Mouse (Mus musculus) neural tube, embryonic 12.5 days (tissue): ENCODE results near the gene Mt4. TPM values are rescaled to one million over a fixed set of nuclear protein-coding genes. Genes with fewer than 3 reads are reported as not detected.
"Not testable (repeated sequence)": the region's sequence is repeated elsewhere in the genome, so short reads cannot be mapped to it uniquely, and the experiment has no call there.

Experiments used
- ATAC-seq: fragments of 200-750 bp; cut with Nextera tagmentation; 2 replicates; pipeline ENCODE4 v1.8.0; 2017; ENCODE audit warnings: low read depth, mild to moderate bottlenecking, moderate TSS enrichment, moderate library complexity; ENCODE audit not compliant: low FRiP score
- H3K27ac ChIP-seq: fragments of 300-500 bp; sonication (generic); 2 replicates; pipeline ENCODE4 v1.5.1; 2016
- H3K27me3 ChIP-seq: fragments of 300-500 bp; sonication (generic); replicated peaks from 2 replicates; pipeline ENCODE4 v1.6.1; 2016; ENCODE audit warnings: mild to moderate bottlenecking
- H3K36me3 ChIP-seq: fragments of 300-500 bp; sonication (generic); 2 replicates; pipeline ENCODE4 v1.6.1; 2016; ENCODE audit warnings: mild to moderate bottlenecking
- H3K4me1 ChIP-seq: fragments of 300-500 bp; sonication (generic); 2 replicates; pipeline ENCODE4 v1.6.1; 2016
- H3K4me2 ChIP-seq: fragments of 300-500 bp; sonication (generic); replicated peaks from 2 replicates; pipeline ENCODE4 v1.6.1; 2016; ENCODE audit warnings: mild to moderate bottlenecking
- H3K4me3 ChIP-seq: fragments of 300-500 bp; sonication (generic); 2 replicates; pipeline ENCODE4 v1.5.1; 2016
- H3K9ac ChIP-seq: fragments of 300-500 bp; sonication (generic); 2 replicates; pipeline ENCODE4 v1.6.1; 2016; ENCODE audit warnings: mild to moderate bottlenecking
- H3K9me3 ChIP-seq: fragments of 300-500 bp; sonication (generic); 2 replicates; pipeline ENCODE4 v1.6.1; 2016; ENCODE audit warnings: mild to moderate bottlenecking
- WGBS: fragments of 180-500 bp; shearing (Covaris S2); methylation state at CpG from one replicate; pipeline ENCODE4 v1.1.7; 2016; 5-methylcytosine and 5-hydroxymethylcytosine counted together
- polyA plus RNA-seq: library from polyadenylated mRNA; unstranded; fragments of >200 nt; fragmentation: Nextera tagmentation; extraction: Ambion mirVana; gene quantifications from 2 replicates; pipeline ENCODE4 v1.2.1, GENCODE M21; 2016

The Mt4 gene
- polyA plus RNA-seq, 1 experiment from 2014 or later, result not detected

DNA sequence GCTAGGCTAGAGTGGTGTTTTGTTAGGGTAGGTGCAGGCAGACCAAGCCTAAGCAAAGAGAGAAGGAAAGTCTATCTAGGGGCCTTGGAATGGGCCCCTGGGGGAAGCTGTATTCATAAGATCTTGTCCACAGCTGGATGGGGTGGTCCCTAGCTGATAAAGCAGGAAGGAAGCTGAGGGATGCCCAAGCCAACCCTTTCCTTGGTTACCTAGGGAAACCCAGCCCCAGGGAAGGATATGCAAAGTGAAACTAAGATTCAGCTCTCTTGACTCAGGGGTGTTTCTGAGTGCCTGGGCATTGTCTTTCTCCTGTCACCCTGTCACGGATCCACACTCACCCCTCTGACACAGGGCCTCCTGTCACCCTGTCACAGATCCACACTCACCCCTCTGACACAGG, 23.6 kb upstream of the Mt4 start:
- Histone ChIP-seq H3K4me1 (0 out of 2 replicates have a peak, but pooled peaks cover under 1% of the 10 kb centered on the region), H3K36me3 (no peaks in the 10 kb centered on the region), H3K27me3 (0 out of 2 replicates have a peak, but pooled peaks cover 3% of the 10 kb centered on the region), H3K9me3 (no peaks in the 10 kb centered on the region), H3K27ac (no peak overlapping the region), H3K4me3 (no peak overlapping the region), H3K4me2 (no peak overlapping the region), H3K9ac (no peak overlapping the region)
- ATAC-seq, result no peak
- whole genome bisulfite sequencing, result 52% methylated on average over 1 of the region's 1 CpGs

DNA sequence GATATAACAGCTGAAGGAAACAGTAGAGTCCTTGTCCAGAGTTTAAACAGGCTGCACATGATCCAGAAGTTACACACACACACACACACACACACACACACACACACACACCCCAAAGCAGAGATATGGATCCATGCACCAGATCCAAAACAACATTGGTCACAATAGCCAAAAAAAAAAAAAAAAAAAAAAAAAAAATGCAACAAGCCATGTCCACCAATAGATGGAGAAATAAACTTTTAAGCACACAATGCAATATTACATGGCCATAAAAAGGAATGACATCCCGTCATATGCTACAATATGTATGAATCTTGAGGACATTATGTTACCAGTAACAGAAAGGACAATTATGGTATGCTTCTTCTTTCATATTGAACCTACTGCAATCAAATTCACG, 23.0 kb upstream of the Mt4 start:
- H3K4me3 ChIP-seq, result no peak overlapping the region
- H3K9me3 ChIP-seq, result no peaks in the 10 kb centered on the region
- H3K4me2 ChIP-seq, result no peak overlapping the region
- peaks cover 5% of the 10 kb centered on the region; the same call in 1 of the 2 replicates for H3K4me1 ChIP-seq
- no peaks in the 10 kb centered on the region for H3K36me3 ChIP-seq
- no peak overlapping the region for H3K9ac ChIP-seq
- 77% methylated on average over 2 of the region's 2 CpGs for WGBS
- H3K27me3 ChIP-seq, result 0 out of 2 replicates have a peak, but pooled peaks cover 3% of the 10 kb centered on the region
- no peak overlapping the region for H3K27ac ChIP-seq
- no peak for ATAC-seq

DNA sequence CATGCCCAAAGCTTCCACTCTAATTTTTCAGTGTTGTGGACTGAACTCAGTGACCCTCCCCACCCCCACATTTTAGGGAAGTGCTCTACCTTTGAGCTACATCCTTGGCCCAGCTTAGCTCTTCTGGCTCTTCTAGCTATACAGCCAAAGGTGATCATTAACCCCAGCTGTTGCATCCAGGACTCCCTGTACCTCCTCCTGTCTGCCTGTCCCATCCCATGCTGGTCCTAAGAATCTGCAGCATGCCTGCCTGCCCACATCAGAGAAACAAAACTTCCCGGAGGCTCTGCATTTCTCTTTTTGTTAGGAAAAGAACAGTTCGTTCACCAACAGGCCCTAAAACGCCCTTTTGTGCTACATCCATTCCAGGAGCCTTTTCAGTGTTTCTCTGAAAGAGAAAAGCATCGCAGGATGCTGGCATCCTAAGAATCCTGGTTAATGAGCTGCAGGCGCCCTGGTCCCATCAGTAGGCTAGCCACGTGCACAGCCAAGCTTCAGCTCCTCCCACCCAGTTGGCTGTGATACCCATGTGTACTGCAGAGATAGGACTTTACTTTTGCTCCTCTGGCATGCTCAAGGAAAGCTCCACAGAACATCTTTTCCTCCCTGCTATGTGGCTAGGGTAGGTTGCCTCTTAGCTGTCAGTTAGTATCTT, 18.1 kb upstream of the Mt4 start:
- Histone ChIP-seq H3K9ac (no peak overlapping the region), H3K9me3 (no peaks in the 10 kb centered on the region), H3K27ac (peak overlapping the region; percentile 72; the same call in 1 of the 2 replicates), H3K4me2 (peak overlapping the region; percentile 38), H3K36me3 (no peaks in the 10 kb centered on the region), H3K4me1 (peaks cover 24% of the 10 kb centered on the region), H3K4me3 (no peak overlapping the region), H3K27me3 (0 out of 2 replicates have a peak, but pooled peaks cover 3% of the 10 kb centered on the region)
- peak; percentile 95 for ATAC-seq
- WGBS, result under 1% methylated on average over 6 of the region's 6 CpGs

DNA sequence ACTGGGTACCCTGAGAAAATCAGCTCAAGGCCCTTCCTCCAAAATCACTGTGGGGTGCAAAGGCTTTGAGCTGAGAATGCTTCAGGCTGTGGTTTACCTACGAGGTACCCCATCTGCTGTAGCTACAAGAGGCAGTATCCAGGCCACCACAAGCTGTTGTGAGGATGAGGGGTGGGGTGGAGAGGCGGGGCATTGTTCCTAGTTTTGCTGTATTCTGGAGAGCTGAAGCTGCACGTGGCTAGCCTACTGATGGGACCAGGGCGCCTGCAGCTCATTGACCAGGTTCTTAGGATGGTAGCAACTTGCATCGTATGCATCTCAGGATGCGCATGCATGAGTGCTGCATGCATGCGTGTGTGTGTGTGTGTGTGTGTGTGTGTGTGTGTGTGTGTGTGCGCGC, 15.4 kb upstream of the Mt4 start:
- Histone ChIP-seq H3K27me3 (0 out of 2 replicates have a peak, but pooled peaks cover 3% of the 10 kb centered on the region), H3K9ac (no peak overlapping the region), H3K36me3 (no peaks in the 10 kb centered on the region), H3K4me2 (no peak overlapping the region), H3K9me3 (no peaks in the 10 kb centered on the region), H3K27ac (no peak overlapping the region), H3K4me3 (no peak overlapping the region), H3K4me1 (peaks cover 24% of the 10 kb centered on the region)
- WGBS, result 78% methylated on average over 9 of the region's 9 CpGs
- ATAC-seq, result no peak

DNA sequence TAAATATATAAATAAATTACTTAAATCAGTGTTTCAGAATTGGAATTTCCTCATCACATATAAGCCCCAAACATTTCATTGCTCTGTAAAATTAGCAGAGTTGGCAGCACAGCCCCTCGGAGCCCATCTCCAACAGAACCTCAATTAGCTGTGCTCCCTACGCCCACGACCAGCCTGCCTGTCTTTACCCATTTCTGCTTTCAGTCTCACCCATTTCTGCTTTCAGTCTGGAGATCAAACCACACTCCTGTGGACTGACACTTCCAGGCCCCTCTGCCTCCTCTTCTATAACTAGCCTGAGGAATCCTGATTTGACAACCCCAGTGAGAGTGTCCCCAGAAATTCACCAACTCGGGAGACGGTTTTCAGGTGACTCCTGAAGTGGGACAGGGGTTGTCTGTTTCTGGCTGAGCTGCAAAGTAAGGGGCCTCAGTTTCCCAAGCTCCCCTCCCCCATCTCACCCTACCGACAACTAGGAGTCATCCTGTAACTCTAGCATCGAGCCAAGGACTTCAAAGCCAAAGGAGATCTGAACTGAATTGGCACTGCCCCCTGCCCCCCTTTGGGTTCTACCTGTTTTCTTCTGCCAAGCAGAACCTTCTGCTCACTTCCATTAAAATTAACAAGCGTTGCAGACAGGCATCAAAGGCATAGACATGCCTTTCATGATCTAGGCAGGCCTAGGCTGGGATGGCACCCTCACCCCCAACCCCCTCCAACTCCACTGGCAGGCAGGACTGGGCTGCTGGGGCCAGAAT, 14.1 kb upstream of the Mt4 start:
- no peaks in the 10 kb centered on the region for H3K27me3 ChIP-seq
- H3K4me2 ChIP-seq, result no peak overlapping the region
- no peaks in the 10 kb centered on the region for H3K36me3 ChIP-seq
- no peaks in the 10 kb centered on the region for H3K9me3 ChIP-seq
- no peak overlapping the region for H3K9ac ChIP-seq
- peaks cover 24% of the 10 kb centered on the region for H3K4me1 ChIP-seq
- no peak overlapping the region for H3K27ac ChIP-seq
- H3K4me3 ChIP-seq, result no peak overlapping the region
- no peak for ATAC-seq
- 55% methylated on average over 8 of the region's 8 CpGs for WGBS

DNA sequence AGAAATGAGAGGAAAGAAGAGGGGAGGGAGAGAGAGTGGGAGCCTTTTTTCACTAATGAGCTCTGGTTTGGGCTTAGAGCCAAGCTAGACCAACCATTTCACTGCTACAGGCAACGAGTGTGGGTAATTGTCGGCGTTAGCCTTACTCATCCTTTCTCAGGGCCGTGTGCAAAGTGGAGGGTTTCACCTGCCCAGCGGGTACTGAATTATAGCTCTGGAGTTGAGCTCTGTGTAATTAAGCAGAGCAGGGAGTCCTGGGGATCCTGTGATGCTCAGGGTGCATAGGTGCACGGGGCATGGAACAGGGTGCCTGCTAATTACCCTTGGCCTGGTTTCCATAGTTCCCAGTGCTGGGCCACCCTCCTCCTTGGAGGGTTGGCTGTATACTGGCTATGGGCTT, 9.3 kb upstream of the Mt4 start:
- Histone ChIP-seq H3K27me3 (no peaks in the 10 kb centered on the region), H3K4me1 (no peaks in the 10 kb centered on the region), H3K9me3 (no peaks in the 10 kb centered on the region), H3K4me2 (no peak overlapping the region), H3K9ac (no peak overlapping the region), H3K4me3 (no peak overlapping the region), H3K36me3 (no peaks in the 10 kb centered on the region), H3K27ac (no peak overlapping the region)
- WGBS, result 75% methylated on average over 6 of the region's 6 CpGs
- no peak for ATAC-seq

DNA sequence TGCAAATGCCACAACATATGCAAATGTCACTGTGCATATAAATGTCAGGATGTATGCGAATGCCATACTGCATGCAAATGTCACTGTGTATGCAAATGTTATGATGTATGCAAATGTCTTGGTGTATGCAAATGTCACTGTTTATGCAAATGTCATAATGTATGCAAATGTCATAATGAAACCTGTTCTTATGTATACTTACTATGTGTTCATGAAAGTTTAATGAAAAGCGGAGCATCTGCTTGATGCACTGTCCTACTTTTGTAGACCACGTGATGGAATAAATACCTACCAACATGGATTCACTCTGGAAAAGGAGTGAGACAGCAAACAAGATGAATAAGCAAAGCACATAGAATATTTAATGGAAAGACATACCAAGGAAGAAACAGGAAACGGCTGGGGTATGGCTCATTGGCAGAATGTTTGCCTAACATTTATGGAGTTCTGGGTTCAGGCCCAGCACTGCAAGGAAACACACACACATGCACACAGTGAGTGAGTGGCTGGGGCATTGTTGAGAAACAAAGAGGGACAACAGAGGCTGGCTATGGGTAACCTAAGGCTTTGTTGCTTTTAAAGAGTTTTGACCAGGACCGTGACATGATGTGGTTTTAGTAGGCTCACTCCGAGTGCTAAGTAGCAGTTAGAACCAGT, 7.7 kb upstream of the Mt4 start:
- Histone ChIP-seq H3K27me3 (no peaks in the 10 kb centered on the region), H3K9ac (no peak overlapping the region), H3K36me3 (no peaks in the 10 kb centered on the region), H3K4me3 (no peak overlapping the region), H3K4me1 (no peaks in the 10 kb centered on the region), H3K27ac (no peak overlapping the region), H3K4me2 (no peak overlapping the region), H3K9me3 (no peaks in the 10 kb centered on the region)
- 71% methylated on average over 6 of the region's 6 CpGs for WGBS
- no peak; the same call in 1 of the 2 replicates for ATAC-seq

DNA sequence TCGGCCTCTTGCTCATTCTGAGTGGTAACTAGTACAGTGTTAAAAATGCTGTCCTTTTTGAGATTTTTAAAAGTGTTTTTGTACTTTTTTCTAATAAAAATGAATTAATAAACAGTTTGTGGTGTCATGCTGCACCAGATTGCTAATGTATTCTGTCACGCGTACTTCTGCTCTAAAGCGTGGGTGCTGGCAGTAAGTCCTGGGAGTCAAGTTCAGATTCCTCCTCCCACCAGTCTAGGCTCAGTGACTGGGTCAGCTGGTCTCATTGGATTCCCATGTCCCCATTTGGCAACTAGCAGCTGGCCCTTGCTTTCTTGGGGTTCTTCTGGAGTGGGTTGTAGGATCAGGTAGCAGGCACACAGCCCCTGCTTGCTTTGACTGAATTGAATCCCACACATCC, 6.9 kb upstream of the Mt4 start:
- no peaks in the 10 kb centered on the region for H3K9me3 ChIP-seq
- no peaks in the 10 kb centered on the region for H3K36me3 ChIP-seq
- no peaks in the 10 kb centered on the region for H3K27me3 ChIP-seq
- H3K27ac ChIP-seq, result no peak overlapping the region
- 92% methylated on average over 4 of the region's 4 CpGs for WGBS
- no peak overlapping the region for H3K9ac ChIP-seq
- no peak overlapping the region for H3K4me3 ChIP-seq
- no peak for ATAC-seq
- no peaks in the 10 kb centered on the region for H3K4me1 ChIP-seq
- H3K4me2 ChIP-seq, result no peak overlapping the region

DNA sequence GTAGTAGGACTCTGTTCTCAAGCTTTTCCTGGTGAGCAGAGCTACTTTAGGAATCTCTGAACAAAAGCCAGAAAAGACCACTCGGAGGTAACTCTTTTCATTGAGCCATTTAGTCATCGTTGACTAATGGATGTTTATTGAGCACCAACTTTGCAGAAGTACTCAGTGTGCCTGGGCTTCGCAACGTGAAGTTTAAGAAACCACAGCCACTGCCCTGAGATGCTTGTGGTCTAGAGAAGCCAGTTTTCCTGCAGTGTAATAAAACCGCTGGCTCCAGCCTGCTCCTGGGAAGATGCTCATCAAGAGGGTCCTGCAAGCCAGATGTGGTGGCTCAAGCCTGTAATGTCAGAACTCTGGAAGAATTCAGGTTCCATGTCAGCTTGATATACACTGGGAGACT, 4.9 kb upstream of the Mt4 start:
- H3K36me3 ChIP-seq, result no peaks in the 10 kb centered on the region
- H3K9ac ChIP-seq, result no peak overlapping the region
- H3K4me2 ChIP-seq, result no peak overlapping the region
- no peaks in the 10 kb centered on the region for H3K4me1 ChIP-seq
- 65% methylated on average over 5 of the region's 5 CpGs for WGBS
- H3K9me3 ChIP-seq, result no peaks in the 10 kb centered on the region
- no peak overlapping the region for H3K4me3 ChIP-seq
- no peak for ATAC-seq
- H3K27me3 ChIP-seq, result no peaks in the 10 kb centered on the region
- no peak overlapping the region for H3K27ac ChIP-seq

DNA sequence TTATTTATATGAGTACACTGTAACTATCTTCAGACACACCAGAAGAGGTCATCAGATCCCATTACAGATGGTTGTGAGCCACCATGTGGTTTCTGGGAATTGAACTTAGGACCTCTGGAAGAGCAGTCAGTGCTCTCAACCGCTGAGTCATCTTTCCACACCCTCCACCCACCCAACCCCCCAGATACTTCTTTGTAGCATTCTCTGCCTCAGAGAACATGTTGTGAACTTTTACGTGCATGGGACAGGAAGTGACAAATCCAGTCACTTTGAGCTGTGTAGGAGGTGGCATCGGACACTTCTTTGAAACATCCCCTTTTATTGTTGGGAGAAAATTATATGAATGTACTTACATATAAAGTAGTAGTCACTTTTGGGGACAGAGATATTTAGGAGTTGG, 2.4 kb upstream of the Mt4 start:
- not testable (repeated sequence) for H3K27me3 ChIP-seq, H3K9me3 ChIP-seq, H3K4me3 ChIP-seq, H3K27ac ChIP-seq, H3K36me3 ChIP-seq, H3K4me1 ChIP-seq, ATAC-seq, H3K9ac ChIP-seq, H3K4me2 ChIP-seq
- 76% methylated on average over 3 of the region's 3 CpGs for WGBS

DNA sequence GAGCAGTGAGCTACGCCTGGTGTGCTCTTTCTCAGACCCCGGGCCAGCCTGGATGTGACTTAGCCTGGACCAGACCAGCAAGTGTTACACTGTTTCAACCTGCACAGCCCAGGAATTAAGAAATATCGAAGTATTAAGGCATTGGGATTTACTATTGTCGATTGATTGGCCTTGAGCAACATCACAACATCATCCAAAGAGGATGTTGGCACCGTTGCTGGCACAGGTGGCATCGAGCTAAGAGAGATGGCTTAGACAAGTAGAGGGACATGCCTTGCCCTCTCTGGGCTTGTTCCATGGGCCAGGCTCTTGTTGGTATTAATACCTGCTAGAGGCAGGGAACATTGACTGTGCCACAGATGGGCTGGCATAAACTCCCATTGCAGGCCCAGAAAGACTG, 1.4 kb upstream of the Mt4 start:
- Histone ChIP-seq H3K36me3 (no peaks in the 10 kb centered on the region), H3K9ac (no peak overlapping the region), H3K4me1 (no peaks in the 10 kb centered on the region), H3K9me3 (no peaks in the 10 kb centered on the region), H3K4me2 (no peak overlapping the region), H3K27ac (no peak overlapping the region), H3K27me3 (no peaks in the 10 kb centered on the region), H3K4me3 (no peak overlapping the region)
- 91% methylated on average over 6 of the region's 6 CpGs for WGBS
- no peak for ATAC-seq

DNA sequence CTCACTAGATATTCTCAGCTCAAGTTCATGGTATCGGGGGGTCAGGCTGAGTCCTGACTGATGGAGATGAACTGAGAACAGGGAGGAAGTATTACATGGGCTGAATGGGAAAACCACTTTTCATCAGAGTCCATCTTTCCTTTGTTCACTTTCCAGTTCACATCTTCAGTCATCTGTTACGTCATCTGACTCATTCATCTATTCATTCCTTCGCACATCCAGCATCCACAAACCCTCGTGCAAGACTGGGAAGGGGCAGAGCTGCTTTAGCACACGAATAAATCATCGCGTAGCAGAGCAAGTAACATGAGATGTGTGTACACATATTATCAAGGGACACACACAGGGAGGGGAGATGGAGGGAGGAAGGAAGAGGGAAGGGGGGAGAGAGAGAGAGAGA, 805 bp upstream of the Mt4 start:
- H3K9me3 ChIP-seq, result no peaks in the 10 kb centered on the region
- no peak for ATAC-seq
- 77% methylated on average over 7 of the region's 7 CpGs for WGBS
- H3K27me3 ChIP-seq, result no peaks in the 10 kb centered on the region
- no peak overlapping the region for H3K4me3 ChIP-seq
- H3K27ac ChIP-seq, result no peak overlapping the region
- no peak overlapping the region for H3K9ac ChIP-seq
- no peaks in the 10 kb centered on the region for H3K4me1 ChIP-seq
- H3K4me2 ChIP-seq, result no peak overlapping the region
- H3K36me3 ChIP-seq, result no peaks in the 10 kb centered on the region
